Mouse (Mus musculus): Measurements from ENCODE around the gene Zdhhc11. TPM values are rescaled to one million over a fixed set of nuclear protein-coding genes. Genes with fewer than 3 reads are reported as not detected.

Gene Zdhhc11
- polyA plus RNA-seq, 1 experiment from 2014 or later = not detected

GRCm38 (mm10) chr13:73954666-73955065 lies 9.0 kb upstream of the Zdhhc11 start:
- no peak for ATAC-seq (replicated peaks; ENCODE audit: low FRiP score)
- WGBS = 76% methylated on average over 6 of the region's 6 CpGs
- H3K36me3 ChIP-seq (ENCODE audit: control insufficient read depth, insufficient read depth, low read length) = peaks cover 18% of the 10 kb centered on the region; the same call in 1 of the 2 replicates

DNA sequence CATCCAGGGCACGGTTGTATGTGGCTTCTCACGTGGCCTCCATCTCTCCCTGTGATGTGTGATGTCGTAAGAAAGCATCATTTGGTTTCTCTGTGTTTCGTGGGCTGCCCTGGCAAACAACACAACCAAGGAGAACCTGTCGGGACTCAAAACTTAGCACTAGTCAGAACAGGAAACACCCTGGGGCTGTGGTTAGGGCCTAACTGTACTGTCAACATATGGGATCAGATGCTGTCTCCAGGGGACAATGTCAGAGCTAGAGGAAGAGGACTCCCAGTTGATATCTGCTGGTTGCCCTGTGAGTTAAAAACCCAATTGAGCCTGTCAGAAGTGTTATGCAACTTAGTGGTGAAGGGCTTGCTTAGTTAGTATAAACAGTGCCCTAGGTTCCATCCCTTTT lies 8.1 kb upstream of the Zdhhc11 start:
- no peak overlapping the region for H3K4me3 ChIP-seq (ENCODE audit: low read depth, low read length)
- no peaks in the 10 kb centered on the region for H3K27me3 ChIP-seq (replicated peaks; ENCODE audit: control insufficient read depth, insufficient read depth, low read length)
- 75% methylated on average over 5 of the region's 5 CpGs for WGBS

More at GRCm38 (mm10) chr13:73954666-73955065, 9.0 kb upstream of the Zdhhc11 start:
- Histone ChIP-seq H3K4me1 (replicated peaks; ENCODE audit: control insufficient read depth, insufficient read depth, low read length) (no peaks in the 10 kb centered on the region), H3K27ac (ENCODE audit: low read depth, low read length) (no peak overlapping the region), H3K4me2 (no peak overlapping the region), H3K27me3 (replicated peaks; ENCODE audit: control insufficient read depth, insufficient read depth, low read length) (no peaks in the 10 kb centered on the region), H3K9ac (ENCODE audit: low read depth, low read length) (no peak overlapping the region), H3K9me3 (ENCODE audit: control insufficient read depth, low read length) (no peaks in the 10 kb centered on the region), H3K4me3 (ENCODE audit: low read depth, low read length) (no peak overlapping the region)
- no peak for DNase-seq (ENCODE audit: low spot score)

DNA sequence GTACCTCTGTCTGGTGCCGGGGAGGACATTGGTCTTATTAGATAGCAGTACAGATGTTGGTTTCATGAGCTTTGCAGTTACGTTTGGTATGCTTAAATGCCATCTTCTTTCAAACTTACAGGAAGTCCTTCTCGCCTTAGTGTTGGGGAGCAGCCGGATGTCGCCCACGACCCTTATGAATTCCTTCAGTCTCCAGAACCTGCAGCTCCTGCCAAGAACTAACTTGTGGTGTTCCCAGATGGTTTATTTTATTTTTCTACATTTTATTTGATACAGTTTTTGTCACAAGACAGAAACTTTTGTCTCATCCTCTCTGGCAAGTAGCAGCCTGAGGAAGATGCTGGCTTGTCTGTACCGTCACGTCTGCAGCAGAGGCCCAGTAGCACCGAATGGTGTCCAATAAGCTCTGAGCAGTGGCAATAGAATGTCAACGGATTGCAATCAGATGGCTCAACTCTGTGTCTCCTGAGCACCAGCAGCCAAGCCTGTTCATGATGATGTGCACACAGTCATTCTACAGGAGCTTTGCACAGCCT lies 3.5 kb upstream of the Zdhhc11 start:
- 90% methylated on average over 10 of the region's 10 CpGs for WGBS
- Histone ChIP-seq H3K4me3 (ENCODE audit: low read depth, low read length) (no peak overlapping the region), H3K9ac (ENCODE audit: low read depth, low read length) (no peak overlapping the region), H3K4me2 (no peak overlapping the region), H3K4me1 (replicated peaks; ENCODE audit: control insufficient read depth, insufficient read depth, low read length) (no peaks in the 10 kb centered on the region), H3K27me3 (replicated peaks; ENCODE audit: control insufficient read depth, insufficient read depth, low read length) (no peaks in the 10 kb centered on the region), H3K27ac (ENCODE audit: low read depth, low read length) (no peak overlapping the region), H3K9me3 (ENCODE audit: control insufficient read depth, low read length) (no peaks in the 10 kb centered on the region), H3K36me3 (ENCODE audit: control insufficient read depth, insufficient read depth, low read length) (peaks cover 23% of the 10 kb centered on the region; the same call in 1 of the 2 replicates)
- DNase-seq (ENCODE audit: low spot score) = no peak
- no peak for ATAC-seq (replicated peaks; ENCODE audit: low FRiP score)

More for the DNA sequence above, 8.1 kb upstream of the Zdhhc11 start:
- Histone ChIP-seq H3K9ac (ENCODE audit: low read depth, low read length) (no peak overlapping the region), H3K4me2 (no peak overlapping the region), H3K36me3 (ENCODE audit: control insufficient read depth, insufficient read depth, low read length) (peaks cover 26% of the 10 kb centered on the region; the same call in 1 of the 2 replicates), H3K4me1 (replicated peaks; ENCODE audit: control insufficient read depth, insufficient read depth, low read length) (no peaks in the 10 kb centered on the region), H3K27ac (ENCODE audit: low read depth, low read length) (no peak overlapping the region), H3K9me3 (ENCODE audit: control insufficient read depth, low read length) (no peaks in the 10 kb centered on the region)
- DNase-seq (ENCODE audit: low spot score) (no peak), ATAC-seq (replicated peaks; ENCODE audit: low FRiP score) (no peak)

- Histone ChIP-seq H3K36me3 (ENCODE audit: control insufficient read depth, insufficient read depth, low read length) (peaks cover 20% of the 10 kb centered on the region; the same call in 1 of the 2 replicates), H3K4me1 (replicated peaks; ENCODE audit: control insufficient read depth, insufficient read depth, low read length) (no peaks in the 10 kb centered on the region)
- WGBS = 82% methylated on average over 4 of the region's 4 CpGs
Observed at GRCm38 (mm10) chr13:73961177-73961576, 2.5 kb upstream of the Zdhhc11 start.

GRCm38 (mm10) chr13:73970545-73971448 lies 7.1 kb downstream of the Zdhhc11 start:
- H3K4me1 ChIP-seq (replicated peaks; ENCODE audit: control insufficient read depth, insufficient read depth, low read length) = 0 out of 2 replicates have a peak, but pooled peaks cover 2% of the 10 kb centered on the region
- H3K27ac ChIP-seq (ENCODE audit: low read depth, low read length) = no peak overlapping the region
- peak; percentile 55 for DNase-seq (ENCODE audit: low spot score)
- peak overlapping the region; percentile 47 for H3K4me2 ChIP-seq
- ATAC-seq (replicated peaks; ENCODE audit: low FRiP score) = peak; percentile 73
- H3K36me3 ChIP-seq (ENCODE audit: control insufficient read depth, insufficient read depth, low read length) = no peaks in the 10 kb centered on the region
- H3K4me3 ChIP-seq (ENCODE audit: low read depth, low read length) = no peak overlapping the region
- no peak overlapping the region for H3K9ac ChIP-seq (ENCODE audit: low read depth, low read length)
- 24% methylated on average over 12 of the region's 12 CpGs for WGBS
- no peaks in the 10 kb centered on the region for H3K27me3 ChIP-seq (replicated peaks; ENCODE audit: control insufficient read depth, insufficient read depth, low read length)
- no peaks in the 10 kb centered on the region for H3K9me3 ChIP-seq (ENCODE audit: control insufficient read depth, low read length)

More at GRCm38 (mm10) chr13:73961177-73961576, 2.5 kb upstream of the Zdhhc11 start:
- Histone ChIP-seq H3K27me3 (replicated peaks; ENCODE audit: control insufficient read depth, insufficient read depth, low read length) (no peaks in the 10 kb centered on the region), H3K9ac (ENCODE audit: low read depth, low read length) (no peak overlapping the region), H3K9me3 (ENCODE audit: control insufficient read depth, low read length) (no peaks in the 10 kb centered on the region), H3K4me3 (ENCODE audit: low read depth, low read length) (no peak overlapping the region), H3K27ac (ENCODE audit: low read depth, low read length) (no peak overlapping the region), H3K4me2 (no peak overlapping the region)
- DNase-seq (ENCODE audit: low spot score) (no peak), ATAC-seq (replicated peaks; ENCODE audit: low FRiP score) (no peak)

- H3K4me3 ChIP-seq (ENCODE audit: low read depth, low read length) = no peak overlapping the region
- no peak overlapping the region for H3K4me2 ChIP-seq
- 78% methylated on average over 3 of the region's 3 CpGs for WGBS
Observed at GRCm38 (mm10) chr13:73974523-73974922, 10.9 kb downstream of the Zdhhc11 start.

DNA sequence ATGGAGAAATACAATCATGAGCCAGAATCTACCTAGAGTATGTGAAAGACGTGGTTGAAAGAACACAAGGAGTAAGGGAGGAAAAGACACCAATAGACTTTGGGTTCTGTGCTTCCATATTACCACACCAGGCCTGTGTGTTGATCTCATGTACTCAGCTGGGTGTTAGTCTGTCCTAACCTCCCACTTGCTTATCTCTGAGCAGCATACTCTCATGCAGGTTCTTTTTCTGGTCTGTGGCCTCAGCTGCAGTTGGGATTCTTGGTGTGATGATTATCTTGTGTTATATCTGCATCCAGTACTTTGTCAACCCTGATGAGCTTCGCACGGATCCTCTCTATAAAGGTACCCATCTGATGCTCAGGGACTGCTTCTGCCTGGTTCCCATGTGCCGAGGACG lies 13.3 kb downstream of the Zdhhc11 start:
- no peak overlapping the region for H3K4me2 ChIP-seq
- ATAC-seq (replicated peaks; ENCODE audit: low FRiP score) (0 out of 2 replicates have a peak, but pooled peaks have one; percentile 43), DNase-seq (ENCODE audit: low spot score) (no peak)
- 77% methylated on average over 5 of the region's 5 CpGs for WGBS
- H3K36me3 ChIP-seq (ENCODE audit: control insufficient read depth, insufficient read depth, low read length) = no peaks in the 10 kb centered on the region
- H3K9me3 ChIP-seq (ENCODE audit: control insufficient read depth, low read length) = no peaks in the 10 kb centered on the region
- H3K4me1 ChIP-seq (replicated peaks; ENCODE audit: control insufficient read depth, insufficient read depth, low read length) = no peaks in the 10 kb centered on the region
- no peaks in the 10 kb centered on the region for H3K27me3 ChIP-seq (replicated peaks; ENCODE audit: control insufficient read depth, insufficient read depth, low read length)
- no peak overlapping the region for H3K9ac ChIP-seq (ENCODE audit: low read depth, low read length)
- H3K27ac ChIP-seq (ENCODE audit: low read depth, low read length) = no peak overlapping the region
- no peak overlapping the region for H3K4me3 ChIP-seq (ENCODE audit: low read depth, low read length)

More at GRCm38 (mm10) chr13:73974523-73974922, 10.9 kb downstream of the Zdhhc11 start:
- ATAC-seq (replicated peaks; ENCODE audit: low FRiP score) (no peak), DNase-seq (ENCODE audit: low spot score) (no peak)
- no peak overlapping the region for H3K9ac ChIP-seq (ENCODE audit: low read depth, low read length)
- no peaks in the 10 kb centered on the region for H3K9me3 ChIP-seq (ENCODE audit: control insufficient read depth, low read length)
- H3K4me1 ChIP-seq (replicated peaks; ENCODE audit: control insufficient read depth, insufficient read depth, low read length) = 0 out of 2 replicates have a peak, but pooled peaks cover 2% of the 10 kb centered on the region
- H3K27ac ChIP-seq (ENCODE audit: low read depth, low read length) = no peak overlapping the region
- H3K27me3 ChIP-seq (replicated peaks; ENCODE audit: control insufficient read depth, insufficient read depth, low read length) = no peaks in the 10 kb centered on the region
- H3K36me3 ChIP-seq (ENCODE audit: control insufficient read depth, insufficient read depth, low read length) = no peaks in the 10 kb centered on the region

DNA sequence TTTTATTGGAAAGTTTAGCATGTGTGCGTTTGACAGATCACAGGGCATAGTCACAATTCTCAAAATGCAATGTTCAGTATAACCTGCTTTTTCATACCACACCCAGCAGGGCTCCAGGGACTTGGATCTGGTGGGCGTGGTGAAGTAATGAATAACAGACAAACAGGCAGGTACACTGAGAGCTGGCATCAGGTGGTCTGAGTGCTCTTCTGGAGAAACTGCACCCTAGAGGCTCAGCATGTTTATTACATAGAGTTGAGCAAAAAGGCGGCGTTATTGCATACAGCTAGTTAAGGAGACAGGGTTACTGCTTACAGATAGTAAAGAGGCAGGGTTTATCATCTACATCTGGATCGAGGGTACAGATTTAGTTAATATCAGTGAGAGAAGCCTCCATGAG lies 26.7 kb downstream of the Zdhhc11 start:
- Histone ChIP-seq H3K4me3 (ENCODE audit: low read depth, low read length) (no peak overlapping the region), H3K9me3 (ENCODE audit: control insufficient read depth, low read length) (no peaks in the 10 kb centered on the region), H3K36me3 (ENCODE audit: control insufficient read depth, insufficient read depth, low read length) (no peaks in the 10 kb centered on the region), H3K9ac (ENCODE audit: low read depth, low read length) (no peak overlapping the region), H3K4me1 (replicated peaks; ENCODE audit: control insufficient read depth, insufficient read depth, low read length) (no peaks in the 10 kb centered on the region; the same call in none of the 2 replicates), H3K27me3 (replicated peaks; ENCODE audit: control insufficient read depth, insufficient read depth, low read length) (no peaks in the 10 kb centered on the region), H3K27ac (ENCODE audit: low read depth, low read length) (no peak overlapping the region), H3K4me2 (peak overlapping the region; percentile 4; the same call in 1 of the 2 replicates)
- 69% methylated on average over 5 of the region's 5 CpGs for WGBS
- DNase-seq (ENCODE audit: low spot score) (no peak), ATAC-seq (replicated peaks; ENCODE audit: low FRiP score) (peak; percentile 53)
